Mouse (Mus musculus) G1E (cell line): Measurements from ENCODE around the gene Cdk12. TPM values are rescaled to one million over a fixed set of nuclear protein-coding genes. Genes with fewer than 3 reads are reported as not detected.
"Not testable (repeated sequence)": the region's sequence is repeated elsewhere in the genome, so short reads cannot be mapped to it uniquely, and the experiment has no call there.

Source experiments
- ATAC-seq: 2 replicates; pipeline ENCODE4 v1.8.0; 2016; ENCODE audit warnings: mild to moderate bottlenecking; ENCODE audit not compliant: insufficient number of reproducible peaks, poor library complexity, low FRiP score, severe bottlenecking; ENCODE audit errors: extremely low read depth
- DNase-seq: peaks from one replicate; pipeline ENCODE4 v3.0.0; 2012; ENCODE audit warnings: low spot score
- H3K27me3 ChIP-seq: 2 replicates; pipeline ENCODE4 v1.6.1; 2012; ENCODE audit warnings: mild to moderate bottlenecking, low read length, inconsistent platforms; ENCODE audit not compliant: insufficient read depth
- H3K36me3 ChIP-seq: replicated peaks from 2 replicates; pipeline ENCODE3; 2012; ENCODE audit warnings: mild to moderate bottlenecking, inconsistent platforms
- H3K4me1 ChIP-seq: 2 replicates; pipeline ENCODE4 v1.6.1; 2012; ENCODE audit warnings: low read depth, low read length, inconsistent platforms, mixed read lengths; ENCODE audit not compliant: insufficient read depth
- H3K4me3 ChIP-seq: 2 replicates; pipeline ENCODE4 v1.5.1; 2012; ENCODE audit warnings: low read depth, mild to moderate bottlenecking, inconsistent platforms, low read length, moderate library complexity, mixed read lengths
- H3K9me3 ChIP-seq: replicated peaks from 2 replicates; pipeline ENCODE4 v1.6.1; 2012; ENCODE audit warnings: inconsistent platforms
- CTCF ChIP-seq: IDR thresholded peaks from 2 replicates; pipeline ENCODE4 v1.5.1; 2012; ENCODE audit warnings: low read depth, low read length, inconsistent platforms, mixed read lengths
- GATA1 ChIP-seq: IDR thresholded peaks from 2 replicates; pipeline ENCODE4 v1.6.1; 2012; ENCODE audit warnings: borderline replicate concordance, low read length, inconsistent platforms, mixed read lengths
- GATA2 ChIP-seq: IDR thresholded peaks from 2 replicates; pipeline ENCODE4 v1.6.1; 2012; ENCODE audit warnings: low read depth, low read length, inconsistent platforms, borderline replicate concordance
- POLR2AphosphoS5 ChIP-seq: IDR thresholded peaks from 2 replicates; pipeline ENCODE4 v1.6.1; 2012; ENCODE audit warnings: low read depth, low read length, inconsistent platforms; ENCODE audit not compliant: insufficient replicate concordance
- TAL1 ChIP-seq: conservative IDR thresholded peaks from 2 replicates; pipeline ENCODE4 v1.6.1; 2012; ENCODE audit warnings: low read depth, low read length, inconsistent platforms, mixed read lengths
- polyA plus RNA-seq: library from polyadenylated mRNA; stranded (reverse); fragments of >175 nt; gene quantifications from 2 replicates; pipeline ENCODE4 v1.2.3, GENCODE M21; 2012
- total RNA-seq, 2 experiments: library from RNA; stranded (forward) in 1 of 2; stranded (reverse) in 1 of 2; fragments of 200-1000 nt in 1 of 2; fragments of >200 nt in 1 of 2; fragmentation: Nextera tagmentation in 1 of 2; gene quantifications; 2 replicates each; pipeline ENCODE4 v1.2.3; 2014 to 2017

Cdk12 gene
- total and polyA plus RNA-seq, 3 experiments: 20.4 to 93.7 (median 54.0) TPM

DNA sequence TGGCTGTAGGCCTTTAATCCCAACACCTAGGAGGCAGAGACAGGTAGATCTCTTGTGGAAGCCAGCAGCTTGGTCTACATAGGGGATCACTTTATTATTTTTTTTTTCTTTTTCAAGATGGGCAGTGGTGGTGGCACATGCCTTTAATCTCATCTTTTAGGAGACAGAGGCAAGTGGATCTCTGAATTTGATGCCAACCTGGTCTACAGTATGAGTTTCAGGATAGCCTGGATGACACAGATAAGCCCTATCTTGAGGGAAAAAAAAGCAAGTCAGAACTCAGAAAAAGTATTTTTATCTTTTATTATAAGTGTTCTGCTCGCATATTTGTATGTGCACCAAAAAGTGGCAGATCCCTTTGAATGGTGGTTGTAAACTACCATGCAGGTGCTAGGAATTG, 10.5 kb downstream of the Cdk12 start:
- H3K9me3 ChIP-seq: no peaks in the 10 kb centered on the region
- no peak for DNase-seq
- ATAC-seq: no peak
- no peak for TF ChIP-seq CTCF
- TF ChIP-seq GATA1: no peak
- no peak for TF ChIP-seq POLR2AphosphoS5
- no peak for TF ChIP-seq GATA2
- no peak for TF ChIP-seq TAL1
- no peak overlapping the region for H3K4me3 ChIP-seq
- peaks cover 83% of the 10 kb centered on the region for H3K36me3 ChIP-seq
- peaks cover 37% of the 10 kb centered on the region for H3K4me1 ChIP-seq
- no peaks in the 10 kb centered on the region for H3K27me3 ChIP-seq

DNA sequence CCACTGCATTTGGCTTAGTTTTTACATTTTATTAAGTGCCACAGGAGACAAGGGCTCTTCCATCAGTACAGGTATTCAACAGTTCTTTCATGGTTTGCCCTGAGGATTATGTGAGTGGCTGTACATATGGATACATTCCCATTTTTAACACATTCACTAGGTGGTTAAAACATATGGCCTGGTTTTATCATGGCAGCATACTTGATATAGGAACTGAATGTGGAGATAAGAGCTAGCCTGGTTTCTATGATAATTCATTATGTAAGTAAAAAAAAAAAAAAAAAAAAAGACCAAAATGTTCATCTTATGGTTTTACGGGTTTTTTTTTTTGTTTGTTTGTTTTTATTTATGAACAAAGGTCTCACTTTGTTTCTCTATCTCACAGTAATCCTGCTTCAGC, 23.5 kb downstream of the Cdk12 start:
- ATAC-seq: no peak

GRCm38 (mm10) chr11:98238416-98238815, 35.6 kb downstream of the Cdk12 start:
- Histone ChIP-seq H3K4me3 (no peak overlapping the region), H3K36me3 (peaks cover 83% of the 10 kb centered on the region), H3K4me1 (no peaks in the 10 kb centered on the region), H3K9me3 (no peaks in the 10 kb centered on the region), H3K27me3 (no peaks in the 10 kb centered on the region)
- ATAC-seq: no peak
- no peak for DNase-seq
- TF ChIP-seq TAL1: no peak
- no peak for TF ChIP-seq POLR2AphosphoS5
- TF ChIP-seq CTCF: no peak
- no peak for TF ChIP-seq GATA2
- no peak for TF ChIP-seq GATA1

More for the DNA sequence above, 23.5 kb downstream of the Cdk12 start:
- H3K9me3 ChIP-seq: no peaks in the 10 kb centered on the region
- TF ChIP-seq GATA1: no peak
- no peak for TF ChIP-seq GATA2
- no peak for TF ChIP-seq TAL1
- TF ChIP-seq POLR2AphosphoS5: no peak
- TF ChIP-seq CTCF: no peak
- no peak overlapping the region for H3K4me3 ChIP-seq
- peaks cover 85% of the 10 kb centered on the region for H3K36me3 ChIP-seq
- H3K4me1 ChIP-seq: peaks cover 6% of the 10 kb centered on the region
- H3K27me3 ChIP-seq: no peaks in the 10 kb centered on the region
- no peak for DNase-seq

- Histone ChIP-seq H3K27me3 (no peaks in the 10 kb centered on the region), H3K9me3 (no peaks in the 10 kb centered on the region), H3K4me1 (no peaks in the 10 kb centered on the region), H3K36me3 (peaks cover 85% of the 10 kb centered on the region), H3K4me3 (no peak overlapping the region)
- ATAC-seq: no peak
- TF ChIP-seq POLR2AphosphoS5 (no peak), CTCF (no peak), GATA2 (no peak), GATA1 (no peak), TAL1 (no peak)
- DNase-seq: no peak
These were observed 36.1 kb downstream of the Cdk12 start for GRCm38 (mm10) chr11:98238995-98239394.

DNA sequence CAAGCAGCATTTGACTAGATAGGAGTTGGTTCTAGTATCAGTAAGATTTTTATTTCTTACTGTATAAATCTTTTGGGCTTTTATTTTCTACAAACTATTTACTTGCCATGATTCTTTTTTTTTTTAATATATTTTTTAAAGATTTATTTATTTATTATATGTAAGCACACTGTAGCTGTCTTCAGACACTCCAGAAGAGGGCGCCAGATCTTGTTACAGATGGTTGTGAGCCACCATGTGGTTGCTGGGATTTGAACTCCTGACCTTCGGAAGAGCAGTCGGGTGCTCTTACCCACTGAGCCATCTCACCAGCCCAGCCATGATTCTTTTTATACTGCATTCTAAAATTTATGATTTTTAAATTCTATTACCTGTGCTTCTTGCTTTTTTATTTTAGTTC, 40.1 kb downstream of the Cdk12 start:
- not testable (repeated sequence) for H3K27me3 ChIP-seq, ATAC-seq, H3K9me3 ChIP-seq, DNase-seq, H3K4me1 ChIP-seq, H3K4me3 ChIP-seq
- peaks cover 85% of the 10 kb centered on the region for H3K36me3 ChIP-seq

- Histone ChIP-seq H3K27me3 (no peaks in the 10 kb centered on the region), H3K36me3 (peaks cover 84% of the 10 kb centered on the region), H3K9me3 (no peaks in the 10 kb centered on the region), H3K4me1 (no peaks in the 10 kb centered on the region), H3K4me3 (no peak overlapping the region)
- DNase-seq (no peak), ATAC-seq (no peak)
- TF ChIP-seq GATA2 (no peak), GATA1 (no peak)
These were observed 41.6 kb downstream of the Cdk12 start for GRCm38 (mm10) chr11:98244415-98244814.

- H3K9me3 ChIP-seq: no peaks in the 10 kb centered on the region
- no peaks in the 10 kb centered on the region for H3K27me3 ChIP-seq
- peaks cover 74% of the 10 kb centered on the region for H3K36me3 ChIP-seq
- H3K4me3 ChIP-seq: no peak overlapping the region
- no peaks in the 10 kb centered on the region for H3K4me1 ChIP-seq
- no peak for DNase-seq
- ATAC-seq: no peak
- TF ChIP-seq GATA2: no peak
- TF ChIP-seq POLR2AphosphoS5: no peak
- TF ChIP-seq TAL1: no peak
- no peak for TF ChIP-seq GATA1
- no peak for TF ChIP-seq CTCF
These were observed 44.5 kb downstream of the Cdk12 start for GRCm38 (mm10) chr11:98247325-98247724.
